Mouse (Mus musculus): ENCODE measurements around the gene Rbms3.

- TF ChIP-seq POLR2A (IDR thresholded peaks at IDR 0.05; ENCODE audit: insufficient read depth, low read depth, low read length) (no peak), CTCF (IDR thresholded peaks at IDR 0.05) (no peak)
Observed at GRCm38 (mm10) chr9:116676445-116676844, 953.3 kb downstream of the Rbms3 start.
